Mouse (Mus musculus) intestine, embryonic 15.5 days (tissue): ENCODE measurements around the gene Lmod3. TPM values are rescaled to one million over a fixed set of nuclear protein-coding genes. Genes with fewer than 3 reads are reported as not detected.
A peak's percentile ranks its signal among the peaks of the same experiment; 100 is the strongest.

Experiments used
- ATAC-seq: fragments of 200-750 bp; cut with Nextera tagmentation; 2 replicates; pipeline ENCODE4 v1.8.0; 2017; ENCODE audit warnings: moderate TSS enrichment, moderate library complexity
- H3K27ac ChIP-seq: fragments of 300-500 bp; sonication (generic); 2 replicates; pipeline ENCODE4 v1.5.1; 2015; ENCODE audit warnings: mild to moderate bottlenecking, inconsistent platforms
- H3K27me3 ChIP-seq: fragments of 300-500 bp; sonication (generic); replicated peaks from 2 replicates; pipeline ENCODE4 v1.6.1; 2015; ENCODE audit warnings: inconsistent platforms
- H3K36me3 ChIP-seq: fragments of 300-500 bp; sonication (generic); 2 replicates; pipeline ENCODE4 v1.6.1; 2015; ENCODE audit warnings: inconsistent platforms
- H3K4me1 ChIP-seq: fragments of 300-500 bp; sonication (generic); replicated peaks from 2 replicates; pipeline ENCODE4 v1.6.1; 2015; ENCODE audit warnings: inconsistent platforms
- H3K4me2 ChIP-seq: fragments of 300-500 bp; sonication (generic); replicated peaks from 2 replicates; pipeline ENCODE4 v1.6.1; 2015; ENCODE audit warnings: mild to moderate bottlenecking, inconsistent platforms
- H3K4me3 ChIP-seq: fragments of 300-500 bp; sonication (generic); replicated peaks from 2 replicates; pipeline ENCODE4 v1.5.1; 2015; ENCODE audit warnings: inconsistent platforms
- H3K9ac ChIP-seq: fragments of 300-500 bp; sonication (generic); 2 replicates; pipeline ENCODE4 v1.6.1; 2015; ENCODE audit warnings: inconsistent platforms
- H3K9me3 ChIP-seq: fragments of 300-500 bp; sonication (generic); 2 replicates; pipeline ENCODE4 v1.6.1; 2016; ENCODE audit warnings: inconsistent platforms
- WGBS: fragments of 180-500 bp; shearing (Covaris S2); methylation state at CpG from one replicate; pipeline ENCODE4 v1.1.7; 2015; 5-methylcytosine and 5-hydroxymethylcytosine counted together
- polyA plus RNA-seq: library from polyadenylated mRNA; unstranded; fragments of >200 nt; fragmentation: Nextera tagmentation; extraction: Ambion mirVana; gene quantifications from 2 replicates; pipeline ENCODE4 v1.2.1, GENCODE M21; 2015

Gene Lmod3
- polyA plus RNA-seq, 1 experiment from 2014 or later = 0.16 TPM

- Histone ChIP-seq H3K4me3 (no peak overlapping the region), H3K9me3 (no peaks in the 10 kb centered on the region), H3K4me1 (no peaks in the 10 kb centered on the region), H3K4me2 (no peak overlapping the region), H3K9ac (no peak overlapping the region), H3K27ac (no peak overlapping the region), H3K36me3 (no peaks in the 10 kb centered on the region), H3K27me3 (no peaks in the 10 kb centered on the region)
- ATAC-seq = no peak
Measured at GRCm38 (mm10) chr6:97245200-97245599, 7.4 kb downstream of the Lmod3 start.

GRCm38 (mm10) chr6:97242522-97242921 lies 10.0 kb downstream of the Lmod3 start:
- Histone ChIP-seq H3K27me3 (no peaks in the 10 kb centered on the region), H3K4me3 (no peak overlapping the region), H3K4me1 (no peaks in the 10 kb centered on the region), H3K27ac (no peak overlapping the region), H3K4me2 (no peak overlapping the region), H3K36me3 (no peaks in the 10 kb centered on the region), H3K9ac (no peak overlapping the region), H3K9me3 (no peaks in the 10 kb centered on the region)
- peak; percentile 75 for ATAC-seq
- 77% methylated on average over 4 of the region's 4 CpGs for WGBS

GRCm38 (mm10) chr6:97240092-97240491 lies 12.5 kb downstream of the Lmod3 start:
- no peak overlapping the region for H3K4me3 ChIP-seq
- no peak overlapping the region for H3K9ac ChIP-seq
- H3K4me1 ChIP-seq = no peaks in the 10 kb centered on the region
- no peaks in the 10 kb centered on the region for H3K9me3 ChIP-seq
- no peak overlapping the region for H3K27ac ChIP-seq
- no peak for ATAC-seq
- H3K36me3 ChIP-seq = no peaks in the 10 kb centered on the region
- no peak overlapping the region for H3K4me2 ChIP-seq
- H3K27me3 ChIP-seq = no peaks in the 10 kb centered on the region
- WGBS = 88% methylated on average over 5 of the region's 5 CpGs

GRCm38 (mm10) chr6:97239360-97239759 lies 13.2 kb downstream of the Lmod3 start:
- Histone ChIP-seq H3K9me3 (no peaks in the 10 kb centered on the region), H3K36me3 (no peaks in the 10 kb centered on the region), H3K4me1 (no peaks in the 10 kb centered on the region), H3K4me3 (no peak overlapping the region), H3K27ac (no peak overlapping the region), H3K9ac (no peak overlapping the region), H3K27me3 (no peaks in the 10 kb centered on the region), H3K4me2 (no peak overlapping the region)
- ATAC-seq = no peak
- WGBS = 87% methylated on average over 6 of the region's 6 CpGs

GRCm38 (mm10) chr6:97236088-97236487 lies 16.5 kb downstream of the Lmod3 start:
- H3K36me3 ChIP-seq = no peaks in the 10 kb centered on the region
- H3K27me3 ChIP-seq = no peaks in the 10 kb centered on the region
- H3K9ac ChIP-seq = no peak overlapping the region
- no peak overlapping the region for H3K27ac ChIP-seq
- no peak overlapping the region for H3K4me3 ChIP-seq
- H3K4me2 ChIP-seq = no peak overlapping the region
- H3K4me1 ChIP-seq = no peaks in the 10 kb centered on the region
- H3K9me3 ChIP-seq = no peaks in the 10 kb centered on the region
- no peak for ATAC-seq
- WGBS = 89% methylated on average over 5 of the region's 5 CpGs

- Histone ChIP-seq H3K9ac (no peak overlapping the region), H3K4me3 (no peak overlapping the region), H3K27me3 (no peaks in the 10 kb centered on the region), H3K36me3 (no peaks in the 10 kb centered on the region; the same call in 1 of the 2 replicates), H3K9me3 (no peaks in the 10 kb centered on the region), H3K4me2 (no peak overlapping the region), H3K27ac (no peak overlapping the region), H3K4me1 (no peaks in the 10 kb centered on the region)
- 79% methylated on average over 7 of the region's 7 CpGs for WGBS
- ATAC-seq = no peak
Measured at GRCm38 (mm10) chr6:97234911-97235668, 17.5 kb downstream of the Lmod3 start.

- no peaks in the 10 kb centered on the region for H3K4me1 ChIP-seq
- H3K4me3 ChIP-seq = no peak overlapping the region
- peaks cover 8% of the 10 kb centered on the region; the same call in 1 of the 2 replicates for H3K36me3 ChIP-seq
- no peak for ATAC-seq
- no peaks in the 10 kb centered on the region for H3K9me3 ChIP-seq
- H3K27me3 ChIP-seq = no peaks in the 10 kb centered on the region
- no peak overlapping the region for H3K4me2 ChIP-seq
- H3K9ac ChIP-seq = no peak overlapping the region
- 90% methylated on average over 9 of the region's 9 CpGs for WGBS
- H3K27ac ChIP-seq = no peak overlapping the region
Measured at GRCm38 (mm10) chr6:97227067-97227847, 25.3 kb downstream of the Lmod3 start.

- H3K36me3 ChIP-seq = peaks cover 8% of the 10 kb centered on the region; the same call in 1 of the 2 replicates
- WGBS = 39% methylated on average over 1 of the region's 1 CpGs
- H3K4me1 ChIP-seq = no peaks in the 10 kb centered on the region
- no peak overlapping the region for H3K9ac ChIP-seq
- no peak overlapping the region for H3K27ac ChIP-seq
- ATAC-seq = no peak
- H3K4me2 ChIP-seq = no peak overlapping the region
- no peaks in the 10 kb centered on the region for H3K27me3 ChIP-seq
- H3K9me3 ChIP-seq = no peaks in the 10 kb centered on the region
- H3K4me3 ChIP-seq = no peak overlapping the region
Measured at GRCm38 (mm10) chr6:97226083-97226491, 26.5 kb downstream of the Lmod3 start.

- Histone ChIP-seq H3K9ac (no peak overlapping the region), H3K4me3 (no peak overlapping the region), H3K9me3 (no peaks in the 10 kb centered on the region), H3K4me1 (no peaks in the 10 kb centered on the region), H3K4me2 (no peak overlapping the region), H3K27ac (no peak overlapping the region), H3K27me3 (no peaks in the 10 kb centered on the region), H3K36me3 (0 out of 2 replicates have a peak, but pooled peaks cover 5% of the 10 kb centered on the region)
- 92% methylated on average over 8 of the region's 8 CpGs for WGBS
- ATAC-seq = no peak
Measured at GRCm38 (mm10) chr6:97224505-97224904, 28.1 kb downstream of the Lmod3 start.

- no peak overlapping the region for H3K4me3 ChIP-seq
- H3K4me2 ChIP-seq = no peak overlapping the region
- no peak overlapping the region for H3K27ac ChIP-seq
- 0 out of 2 replicates have a peak, but pooled peaks cover 5% of the 10 kb centered on the region for H3K36me3 ChIP-seq
- whole genome bisulfite sequencing = 82% methylated on average over 4 of the region's 4 CpGs
- H3K27me3 ChIP-seq = no peaks in the 10 kb centered on the region
- no peaks in the 10 kb centered on the region for H3K4me1 ChIP-seq
- no peak overlapping the region for H3K9ac ChIP-seq
- ATAC-seq = no peak
- no peaks in the 10 kb centered on the region for H3K9me3 ChIP-seq
Measured at GRCm38 (mm10) chr6:97223566-97223965, 29.0 kb downstream of the Lmod3 start.

GRCm38 (mm10) chr6:97222931-97223467 lies 29.6 kb downstream of the Lmod3 start:
- no peaks in the 10 kb centered on the region for H3K9me3 ChIP-seq
- H3K4me2 ChIP-seq = no peak overlapping the region
- no peak overlapping the region for H3K27ac ChIP-seq
- H3K27me3 ChIP-seq = no peaks in the 10 kb centered on the region
- H3K4me3 ChIP-seq = no peak overlapping the region
- no peak overlapping the region for H3K9ac ChIP-seq
- ATAC-seq = no peak
- 48% methylated on average over 5 of the region's 5 CpGs for whole genome bisulfite sequencing
- H3K36me3 ChIP-seq = 0 out of 2 replicates have a peak, but pooled peaks cover 5% of the 10 kb centered on the region
- no peaks in the 10 kb centered on the region for H3K4me1 ChIP-seq

- 0 out of 2 replicates have a peak, but pooled peaks cover 3% of the 10 kb centered on the region for H3K36me3 ChIP-seq
- no peak overlapping the region for H3K4me2 ChIP-seq
- WGBS = 63% methylated on average over 6 of the region's 6 CpGs
- no peaks in the 10 kb centered on the region for H3K4me1 ChIP-seq
- H3K4me3 ChIP-seq = no peak overlapping the region
- H3K27me3 ChIP-seq = no peaks in the 10 kb centered on the region
- no peaks in the 10 kb centered on the region for H3K9me3 ChIP-seq
- no peak for ATAC-seq
- H3K27ac ChIP-seq = no peak overlapping the region
- no peak overlapping the region for H3K9ac ChIP-seq
Measured at GRCm38 (mm10) chr6:97222321-97222720, 30.2 kb downstream of the Lmod3 start.
